Mouse (Mus musculus): ENCODE results near the gene E130309D02Rik. TPM values are rescaled to one million over a fixed set of nuclear protein-coding genes. Genes with fewer than 3 reads are reported as not detected.

E130309D02Rik gene
- polyA plus RNA-seq, 1 experiment from 2014 or later: 33.9 TPM

DNA sequence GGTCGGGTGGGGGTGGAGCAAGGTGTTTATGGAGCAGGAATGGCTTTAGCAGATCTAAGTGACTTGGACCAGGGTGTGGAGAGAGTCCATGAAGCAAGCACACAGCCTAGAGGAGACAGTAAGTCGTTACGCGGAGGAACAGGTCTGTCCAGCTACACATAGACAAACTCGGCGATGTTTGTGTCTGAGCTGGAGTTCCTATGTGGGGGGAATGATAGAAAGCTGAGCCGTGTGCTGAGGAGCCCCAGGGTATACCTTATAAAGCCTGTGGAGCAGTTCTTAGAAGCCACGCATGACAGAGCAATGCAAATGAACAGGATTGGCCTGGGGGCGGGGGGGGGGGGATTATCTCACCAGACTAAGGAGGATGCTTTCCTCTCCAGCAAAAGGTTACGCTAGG is 35.9 kb downstream of the E130309D02Rik start:
- WGBS: 34% methylated on average over 10 of the region's 10 CpGs

DNA sequence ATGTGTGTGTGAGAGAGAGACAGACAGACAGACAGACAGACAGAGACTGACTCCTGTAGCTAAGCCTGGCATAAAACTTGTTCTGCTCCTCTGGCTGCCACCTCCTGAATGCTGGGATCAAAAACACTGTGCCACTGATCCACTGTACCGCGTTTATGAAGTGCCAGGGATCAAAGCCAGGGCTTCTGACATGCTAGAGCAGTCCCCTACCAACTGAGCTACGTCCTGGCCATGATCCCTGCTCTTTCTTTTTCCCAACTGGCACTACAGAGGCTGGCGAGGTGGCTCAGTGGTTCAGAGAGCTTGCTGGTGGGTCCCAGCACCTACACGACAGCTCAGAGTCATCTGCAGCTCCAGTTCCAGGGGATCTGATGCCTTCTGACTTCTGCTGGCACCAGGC is 39.4 kb downstream of the E130309D02Rik start:
- no peak for ATAC-seq
- no peak overlapping the region for H3K4me2 ChIP-seq (replicated peaks)
- WGBS: 59% methylated on average over 5 of the region's 5 CpGs

More for the DNA sequence above, 35.9 kb downstream of the E130309D02Rik start:
- H3K36me3 ChIP-seq: no peaks in the 10 kb centered on the region
- peaks cover 11% of the 10 kb centered on the region; the same call in 1 of the 2 replicates for H3K27me3 ChIP-seq (replicated peaks)
- no peaks in the 10 kb centered on the region for H3K9me3 ChIP-seq
- H3K4me1 ChIP-seq (replicated peaks): no peaks in the 10 kb centered on the region
- no peak overlapping the region for H3K27ac ChIP-seq
- no peak overlapping the region for H3K9ac ChIP-seq
- H3K4me2 ChIP-seq (replicated peaks): no peak overlapping the region
- ATAC-seq: no peak
- no peak overlapping the region for H3K4me3 ChIP-seq (replicated peaks)

DNA sequence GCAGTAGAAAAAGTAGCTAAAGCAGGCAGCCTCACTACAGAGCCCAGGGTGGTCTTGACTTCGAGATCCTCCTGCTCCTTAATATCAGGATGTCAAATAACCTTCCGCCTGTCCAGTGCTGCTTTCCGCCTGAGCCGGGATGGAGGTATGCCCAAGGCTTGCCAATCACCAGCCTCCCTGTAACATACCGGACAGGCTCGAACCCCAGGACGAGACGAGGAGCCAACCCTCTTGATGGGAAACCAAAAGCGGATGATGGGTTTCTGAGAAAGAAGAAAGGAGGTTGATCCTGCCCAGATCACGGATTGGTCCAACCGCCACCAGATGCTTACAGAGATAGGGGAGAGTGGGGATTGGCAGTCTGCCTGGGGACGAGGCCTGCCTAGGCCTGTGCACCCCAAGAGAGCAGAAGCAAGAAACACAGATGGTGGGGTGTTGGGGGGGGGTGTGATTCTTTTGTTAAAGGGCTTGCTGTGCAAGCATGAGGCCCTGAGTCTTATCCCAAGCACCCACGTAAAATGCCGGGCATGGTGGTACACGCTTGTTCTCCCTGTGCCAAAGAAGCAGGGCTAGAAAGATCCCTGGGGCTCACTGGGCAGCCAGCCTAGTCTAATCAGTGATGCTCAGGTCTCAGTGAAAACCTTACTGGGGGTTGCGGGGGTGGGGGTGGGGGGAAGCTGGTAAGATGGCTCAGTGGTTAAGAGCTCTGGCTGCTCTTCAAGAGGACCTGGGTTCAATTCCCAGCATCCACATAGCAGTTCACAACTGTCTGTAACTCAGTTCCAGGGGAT is 42.4 kb downstream of the E130309D02Rik start:
- no peak overlapping the region for H3K27ac ChIP-seq
- no peak overlapping the region for H3K9ac ChIP-seq
- H3K27me3 ChIP-seq (replicated peaks): peaks cover 2% of the 10 kb centered on the region; the same call in 1 of the 2 replicates
- WGBS: 90% methylated on average over 16 of the region's 16 CpGs
- no peak overlapping the region for H3K4me2 ChIP-seq (replicated peaks)
- no peaks in the 10 kb centered on the region for H3K36me3 ChIP-seq
- no peak overlapping the region for H3K4me3 ChIP-seq (replicated peaks)
- H3K4me1 ChIP-seq (replicated peaks): peaks cover 11% of the 10 kb centered on the region; the same call in 1 of the 2 replicates
- H3K9me3 ChIP-seq: no peaks in the 10 kb centered on the region
- ATAC-seq: no peak

More for the DNA sequence above, 39.4 kb downstream of the E130309D02Rik start:
- Histone ChIP-seq H3K4me1 (replicated peaks) (peaks cover under 1% of the 10 kb centered on the region; the same call in 1 of the 2 replicates), H3K36me3 (no peaks in the 10 kb centered on the region), H3K4me3 (replicated peaks) (no peak overlapping the region), H3K9ac (no peak overlapping the region), H3K27me3 (replicated peaks) (peaks cover 8% of the 10 kb centered on the region; the same call in 1 of the 2 replicates), H3K9me3 (no peaks in the 10 kb centered on the region), H3K27ac (no peak overlapping the region)

DNA sequence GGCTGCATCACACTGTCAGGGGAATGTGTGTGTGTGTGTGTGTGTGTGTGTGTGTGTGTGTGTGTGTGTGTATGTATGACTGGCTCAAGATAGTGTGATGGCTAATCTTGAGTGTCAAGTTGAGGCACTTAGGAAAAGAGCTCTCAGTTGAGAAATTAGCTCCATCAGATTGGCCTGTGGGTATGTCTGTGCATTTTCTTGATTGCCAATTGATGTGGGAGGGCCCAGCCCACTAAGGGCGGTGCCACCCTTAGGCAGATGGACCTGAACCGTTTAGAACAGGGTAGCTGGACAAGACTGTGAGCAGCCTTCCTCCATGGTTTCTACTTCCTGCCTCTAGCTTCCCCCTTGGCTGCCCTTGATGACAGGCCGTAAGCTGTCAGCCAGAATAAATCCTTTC is 43.1 kb downstream of the E130309D02Rik start:
- H3K4me3 ChIP-seq (replicated peaks): no peak overlapping the region
- no peaks in the 10 kb centered on the region for H3K9me3 ChIP-seq
- no peaks in the 10 kb centered on the region for H3K27me3 ChIP-seq (replicated peaks)
- H3K27ac ChIP-seq: no peak overlapping the region
- H3K4me1 ChIP-seq (replicated peaks): peaks cover 11% of the 10 kb centered on the region; the same call in 1 of the 2 replicates
- no peak overlapping the region for H3K9ac ChIP-seq
- no peaks in the 10 kb centered on the region for H3K36me3 ChIP-seq
- no peak overlapping the region for H3K4me2 ChIP-seq (replicated peaks)
- ATAC-seq: no peak
- 74% methylated on average over 3 of the region's 3 CpGs for WGBS

DNA sequence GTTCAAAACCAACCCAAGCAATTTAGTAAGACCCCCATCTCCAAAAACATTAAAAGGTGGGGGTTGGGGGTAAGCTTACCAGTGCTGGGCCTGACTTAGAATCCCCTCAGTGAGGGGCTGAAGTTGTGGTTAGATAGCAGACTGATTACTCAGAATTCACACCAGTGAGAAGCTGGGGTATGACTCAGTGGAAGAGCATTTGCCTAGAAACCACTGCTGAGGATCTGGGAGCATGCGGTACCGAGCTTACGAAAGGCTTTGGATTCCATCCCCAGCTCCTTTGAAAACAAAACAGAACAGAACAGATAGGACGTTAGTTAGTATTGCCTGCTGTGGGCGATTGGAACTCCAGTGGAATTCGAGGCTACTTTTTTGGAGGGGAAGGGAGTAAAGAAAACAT is 43.5 kb downstream of the E130309D02Rik start:
- Histone ChIP-seq H3K4me2 (replicated peaks) (no peak overlapping the region), H3K36me3 (no peaks in the 10 kb centered on the region), H3K4me1 (replicated peaks) (peaks cover 11% of the 10 kb centered on the region; the same call in 1 of the 2 replicates), H3K9ac (no peak overlapping the region), H3K27me3 (replicated peaks) (no peaks in the 10 kb centered on the region), H3K9me3 (no peaks in the 10 kb centered on the region), H3K4me3 (replicated peaks) (no peak overlapping the region), H3K27ac (no peak overlapping the region)
- ATAC-seq: no peak
- WGBS: 85% methylated on average over 6 of the region's 6 CpGs

DNA sequence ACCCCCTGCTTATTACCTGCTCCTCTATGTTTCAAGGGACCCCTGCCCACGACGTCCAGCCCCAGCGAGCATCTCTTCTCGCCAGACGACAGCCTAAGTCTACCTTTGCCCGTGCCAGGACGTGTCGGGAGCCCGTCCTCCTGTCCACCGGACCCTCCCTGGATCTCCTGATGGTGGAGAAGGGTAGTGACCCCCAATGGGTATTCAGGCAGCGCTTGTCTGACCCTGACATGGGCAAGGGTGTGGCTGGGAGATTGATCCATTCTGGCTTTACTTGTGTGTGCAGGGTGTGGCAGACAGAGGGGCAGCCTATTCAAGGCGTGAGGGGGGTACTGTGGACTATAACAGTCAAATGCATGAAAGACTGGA is 45.0 kb downstream of the E130309D02Rik start:
- H3K36me3 ChIP-seq: no peaks in the 10 kb centered on the region
- H3K9me3 ChIP-seq: no peaks in the 10 kb centered on the region
- H3K4me3 ChIP-seq (replicated peaks): peak overlapping the region; percentile 94
- peak overlapping the region; percentile 93 for H3K9ac ChIP-seq
- no peak; the same call in none of the 2 replicates for ATAC-seq
- no peaks in the 10 kb centered on the region for H3K27me3 ChIP-seq (replicated peaks)
- peak overlapping the region; percentile 93 for H3K4me2 ChIP-seq (replicated peaks)
- 3% methylated on average over 12 of the region's 12 CpGs for WGBS
- peak overlapping the region; percentile 70; the same call in 1 of the 2 replicates for H3K27ac ChIP-seq
- peaks cover 11% of the 10 kb centered on the region; the same call in 1 of the 2 replicates for H3K4me1 ChIP-seq (replicated peaks)

DNA sequence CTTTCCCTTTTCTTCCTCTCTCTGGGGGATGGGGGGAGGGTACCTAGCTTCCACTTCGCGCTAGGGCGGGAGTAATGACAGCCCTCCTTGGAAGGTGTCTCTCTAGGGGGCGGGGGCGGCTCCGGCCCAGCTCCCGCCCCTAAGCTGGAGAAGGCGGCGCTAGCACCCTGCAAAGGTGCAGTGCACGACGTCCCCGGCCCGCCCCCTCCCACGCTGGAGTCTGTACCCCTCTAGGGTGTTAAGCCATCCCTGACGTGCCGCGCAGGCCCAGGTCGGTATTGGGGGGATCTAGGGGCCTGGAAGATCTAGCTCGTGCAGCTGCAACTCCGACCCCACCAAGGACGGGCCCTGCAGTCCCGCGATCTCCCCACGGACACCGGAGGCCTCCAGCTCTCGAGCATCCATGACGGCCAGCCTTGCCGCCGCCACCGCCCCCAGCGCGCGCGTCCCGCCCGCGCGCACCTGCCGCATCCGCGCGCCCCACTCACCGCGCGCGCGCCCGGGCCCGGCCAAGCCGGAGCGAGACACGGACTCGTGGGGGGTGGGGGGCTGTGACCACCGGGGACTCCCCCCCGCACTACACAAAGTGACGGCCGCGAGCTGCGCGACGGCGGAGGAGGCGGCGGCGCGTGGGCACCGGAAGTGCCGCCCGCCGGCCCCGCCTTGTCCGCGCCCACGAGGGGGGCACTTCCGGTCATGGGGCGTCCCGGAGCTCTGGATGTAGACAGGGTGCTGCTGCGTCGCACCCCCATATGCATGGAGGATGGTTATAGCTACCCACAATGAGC is 45.6 kb downstream of the E130309D02Rik start, which contains the start of gene Zfp316:
Gene Zfp316 (minus strand): TSS at position 660 of the 788 bp plus-strand sequence.
- Histone ChIP-seq H3K4me3 (replicated peaks) (peak within 1 kb of the TSS; percentile 94), H3K27me3 (replicated peaks) (no peaks in the 10 kb centered on the region), H3K9me3 (no peaks in the 10 kb centered on the region), H3K4me1 (replicated peaks) (peaks cover 11% of the 10 kb centered on the region; the same call in 1 of the 2 replicates), H3K27ac (peak within 1 kb of the TSS; percentile 70), H3K9ac (peak within 1 kb of the TSS; percentile 93), H3K4me2 (replicated peaks) (peak within 1 kb of the TSS; percentile 93), H3K36me3 (no peaks in the 10 kb centered on the region)
- peak; percentile 92 for ATAC-seq
- 0% methylated on average over 79 of the region's 79 CpGs for WGBS

DNA sequence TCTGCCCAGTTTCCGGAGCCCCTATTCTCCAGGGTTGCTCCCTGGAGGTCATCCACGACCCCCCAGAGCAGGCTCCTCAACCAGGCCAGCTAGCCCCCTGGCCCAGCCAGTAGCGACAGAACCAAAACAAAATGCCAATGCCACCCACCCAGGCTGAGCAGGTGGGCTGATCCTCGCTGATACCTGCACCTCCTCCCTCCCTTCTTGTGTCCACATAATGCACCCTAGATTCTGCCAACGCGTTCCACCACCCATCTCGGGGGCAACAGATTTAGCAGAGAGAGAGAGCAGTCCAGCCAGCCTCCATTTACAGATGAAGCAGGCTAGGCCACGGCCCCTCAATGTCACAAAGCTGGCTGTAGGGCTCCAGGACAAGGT is 46.2 kb downstream of the E130309D02Rik start:
- Histone ChIP-seq H3K27me3 (replicated peaks) (no peaks in the 10 kb centered on the region), H3K9ac (peak overlapping the region; percentile 93), H3K4me2 (replicated peaks) (peak overlapping the region; percentile 93), H3K4me3 (replicated peaks) (peak overlapping the region; percentile 94), H3K36me3 (no peaks in the 10 kb centered on the region), H3K27ac (no peak overlapping the region), H3K4me1 (replicated peaks) (peaks cover 11% of the 10 kb centered on the region; the same call in 1 of the 2 replicates), H3K9me3 (no peaks in the 10 kb centered on the region)
- WGBS: 31% methylated on average over 8 of the region's 8 CpGs
- no peak; the same call in 1 of the 2 replicates for ATAC-seq

DNA sequence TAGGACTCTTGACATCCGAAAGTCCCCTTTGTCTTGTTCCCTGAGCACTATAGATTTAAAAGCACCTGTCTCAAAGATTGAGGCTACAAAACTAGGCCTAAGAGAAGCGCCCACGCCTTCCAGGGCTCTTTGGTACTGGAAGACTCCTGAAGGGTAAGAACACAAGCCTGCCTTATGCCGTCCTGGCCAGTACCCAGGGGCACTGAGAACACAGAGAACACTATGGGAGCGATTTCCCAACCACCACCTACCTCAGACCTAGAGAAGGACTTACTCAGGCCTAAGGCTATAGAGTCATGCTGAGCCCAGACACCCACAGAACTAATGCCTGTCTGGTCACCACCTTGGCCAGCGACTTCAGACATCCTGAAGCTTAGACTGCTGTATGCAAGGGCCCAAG is 48.4 kb downstream of the E130309D02Rik start:
- no peaks in the 10 kb centered on the region for H3K27me3 ChIP-seq (replicated peaks)
- no peaks in the 10 kb centered on the region for H3K9me3 ChIP-seq
- H3K4me3 ChIP-seq (replicated peaks): no peak overlapping the region
- WGBS: 86% methylated on average over 6 of the region's 6 CpGs
- H3K4me2 ChIP-seq (replicated peaks): no peak overlapping the region
- H3K9ac ChIP-seq: no peak overlapping the region
- peaks cover 11% of the 10 kb centered on the region; the same call in 1 of the 2 replicates for H3K4me1 ChIP-seq (replicated peaks)
- H3K27ac ChIP-seq: no peak overlapping the region
- 0 out of 2 replicates have a peak, but pooled peaks cover 4% of the 10 kb centered on the region for H3K36me3 ChIP-seq
- no peak for ATAC-seq

DNA sequence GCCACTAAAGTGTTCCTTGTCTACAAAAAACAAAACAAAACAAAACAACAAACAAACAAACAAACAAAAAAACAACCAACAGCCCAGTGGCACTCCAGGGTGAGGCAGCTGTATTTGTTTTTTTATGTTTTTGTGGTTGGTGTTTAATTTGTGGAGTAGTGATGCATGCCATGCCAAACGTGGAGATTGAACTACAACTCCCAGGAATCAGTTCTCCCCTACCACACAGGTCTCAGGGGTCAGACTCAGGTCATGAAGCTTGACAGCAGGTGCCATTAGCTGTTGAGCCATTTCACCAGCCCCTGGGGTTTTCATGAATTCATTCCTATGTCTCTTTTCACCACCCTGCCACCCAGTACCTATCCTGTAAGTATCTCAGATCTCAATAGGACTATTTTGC is 49.8 kb downstream of the E130309D02Rik start:
- WGBS: 46% methylated on average over 1 of the region's 1 CpGs
- H3K9me3 ChIP-seq: no peaks in the 10 kb centered on the region
- no peak overlapping the region for H3K9ac ChIP-seq
- H3K27ac ChIP-seq: no peak overlapping the region
- peaks cover 4% of the 10 kb centered on the region; the same call in 1 of the 2 replicates for H3K36me3 ChIP-seq
- no peak overlapping the region for H3K4me2 ChIP-seq (replicated peaks)
- ATAC-seq: no peak
- H3K4me1 ChIP-seq (replicated peaks): peaks cover 6% of the 10 kb centered on the region; the same call in 1 of the 2 replicates
- H3K27me3 ChIP-seq (replicated peaks): no peaks in the 10 kb centered on the region
- H3K4me3 ChIP-seq (replicated peaks): no peak overlapping the region

DNA sequence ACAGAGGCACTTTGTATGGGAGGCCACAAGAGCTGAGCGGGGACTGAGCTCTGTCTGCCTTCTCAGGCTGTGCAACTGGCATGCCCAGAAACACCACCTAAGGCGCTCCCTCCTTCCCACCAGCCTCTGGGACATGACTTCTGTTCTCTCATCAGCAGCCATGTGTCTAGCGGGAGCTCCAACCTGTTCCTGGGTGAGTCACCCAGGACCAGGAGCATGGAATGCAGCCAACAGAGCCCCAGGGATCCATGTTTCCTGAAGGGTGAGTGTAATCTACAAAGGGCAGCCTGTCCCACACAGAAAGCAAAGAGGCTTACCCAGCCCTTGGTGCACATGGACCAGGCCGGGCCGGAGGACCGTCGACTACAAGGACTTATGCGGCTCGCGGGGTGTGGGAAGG is 50.5 kb downstream of the E130309D02Rik start:
- H3K27me3 ChIP-seq (replicated peaks): no peaks in the 10 kb centered on the region
- H3K36me3 ChIP-seq: peaks cover 4% of the 10 kb centered on the region; the same call in 1 of the 2 replicates
- no peak overlapping the region for H3K4me2 ChIP-seq (replicated peaks)
- no peak overlapping the region for H3K27ac ChIP-seq
- H3K9ac ChIP-seq: no peak overlapping the region
- 0 out of 2 replicates have a peak, but pooled peaks cover 3% of the 10 kb centered on the region for H3K4me1 ChIP-seq (replicated peaks)
- no peak for ATAC-seq
- 89% methylated on average over 10 of the region's 10 CpGs for WGBS
- no peaks in the 10 kb centered on the region for H3K9me3 ChIP-seq
- no peak overlapping the region for H3K4me3 ChIP-seq (replicated peaks)

DNA sequence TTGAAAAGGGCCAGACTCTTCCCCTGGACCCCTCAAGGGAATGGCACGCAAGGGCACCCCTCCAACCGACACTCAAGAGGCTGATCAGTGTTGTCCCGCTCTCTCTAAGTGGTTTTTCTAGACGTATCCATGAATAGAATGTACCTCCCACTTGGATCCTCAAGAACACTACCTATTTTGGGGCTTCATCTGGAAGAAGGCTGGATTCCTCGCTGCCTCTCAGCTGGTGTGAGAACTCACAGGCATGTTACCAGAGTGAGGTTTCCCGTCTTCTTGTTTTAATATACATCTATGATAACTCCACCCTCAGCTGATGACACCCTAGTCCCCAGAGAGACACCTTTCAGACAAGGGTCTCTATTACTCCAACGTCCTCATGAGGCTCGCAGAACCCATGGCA is 53.5 kb downstream of the E130309D02Rik start:
- WGBS: 93% methylated on average over 8 of the region's 8 CpGs
- Histone ChIP-seq H3K4me2 (replicated peaks) (no peak overlapping the region), H3K4me3 (replicated peaks) (no peak overlapping the region), H3K4me1 (replicated peaks) (no peaks in the 10 kb centered on the region), H3K9me3 (no peaks in the 10 kb centered on the region), H3K9ac (no peak overlapping the region), H3K27ac (no peak overlapping the region), H3K36me3 (peaks cover 4% of the 10 kb centered on the region; the same call in 1 of the 2 replicates), H3K27me3 (replicated peaks) (peaks cover 13% of the 10 kb centered on the region)
- ATAC-seq: no peak

All from intestine, embryonic 15.5 days (tissue).